Mouse (Mus musculus): Measurements from ENCODE around the gene Stt3b. TPM values are rescaled to one million over a fixed set of nuclear protein-coding genes. Genes with fewer than 3 reads are reported as not detected.

Stt3b gene
- polyA plus RNA-seq, 1 experiment from 2014 or later = 94.0 TPM

DNA sequence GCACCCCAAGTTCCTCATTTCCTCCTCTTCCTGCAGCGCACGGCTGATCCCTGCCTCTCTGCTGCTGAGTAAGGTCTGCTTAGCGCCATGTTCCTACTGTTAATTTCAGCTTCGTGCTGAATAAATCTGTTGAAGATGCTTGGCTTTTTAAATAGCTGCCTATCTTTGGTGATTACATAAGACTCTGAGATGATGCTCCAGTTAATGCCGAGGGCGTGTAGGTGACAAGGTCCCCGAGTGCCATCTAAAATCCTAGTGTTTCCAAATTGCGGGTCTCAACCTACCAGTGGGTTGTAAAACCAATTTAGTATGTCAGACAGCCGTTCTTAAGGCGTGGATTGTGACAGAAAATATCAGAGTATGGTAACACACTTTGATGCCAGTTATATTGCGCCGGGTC is 99.7 kb downstream of the Stt3b start:
- no peaks in the 10 kb centered on the region for H3K27me3 ChIP-seq (ENCODE audit: control insufficient read depth, insufficient read depth, low read length)
- no peak overlapping the region for H3K4me3 ChIP-seq (ENCODE audit: low read depth, low read length)
- H3K4me1 ChIP-seq (ENCODE audit: control insufficient read depth, insufficient read depth, low read length) = peaks cover 20% of the 10 kb centered on the region
- H3K4me2 ChIP-seq (replicated peaks; ENCODE audit: low read depth, low read length) = no peak overlapping the region
- no peaks in the 10 kb centered on the region for H3K36me3 ChIP-seq (ENCODE audit: control insufficient read depth, insufficient read depth, low read length)
- ATAC-seq (ENCODE audit: insufficient number of reproducible peaks, insufficient read depth, low FRiP score, low read depth) = no peak
- H3K9ac ChIP-seq (replicated peaks; ENCODE audit: low read depth, low read length) = no peak overlapping the region
- 85% methylated on average over 12 of the region's 12 CpGs for whole genome bisulfite sequencing
- H3K27ac ChIP-seq (ENCODE audit: low read length) = no peak overlapping the region
- H3K9me3 ChIP-seq (ENCODE audit: control insufficient read depth, low read depth, low read length) = no peaks in the 10 kb centered on the region

DNA sequence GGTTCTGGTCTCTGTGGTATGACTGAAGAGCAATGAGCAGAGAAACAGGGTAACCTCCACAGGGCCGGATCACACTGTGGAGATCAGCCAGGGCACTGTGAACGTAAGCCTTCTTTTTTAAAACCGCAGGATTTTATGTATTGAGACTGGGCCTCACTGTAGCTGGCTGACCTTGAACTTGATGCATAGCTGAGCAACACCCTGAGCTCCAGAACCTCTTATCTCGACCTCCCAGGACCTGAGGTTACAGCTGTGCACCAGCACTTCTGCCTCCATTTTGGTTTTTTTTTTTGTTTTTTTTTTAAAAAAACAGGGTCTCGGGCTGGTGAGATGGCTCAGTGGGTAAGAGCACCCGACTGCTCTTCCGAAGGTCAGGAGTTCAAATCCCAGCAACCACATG is 100.5 kb downstream of the Stt3b start:
- WGBS = 80% methylated on average over 7 of the region's 7 CpGs
- ATAC-seq (ENCODE audit: insufficient number of reproducible peaks, insufficient read depth, low FRiP score, low read depth) = no peak
- H3K9ac ChIP-seq (replicated peaks; ENCODE audit: low read depth, low read length) = no peak overlapping the region
- H3K27ac ChIP-seq (ENCODE audit: low read length) = no peak overlapping the region
- no peak overlapping the region for H3K4me2 ChIP-seq (replicated peaks; ENCODE audit: low read depth, low read length)
- no peak overlapping the region for H3K4me3 ChIP-seq (ENCODE audit: low read depth, low read length)
- H3K36me3 ChIP-seq (ENCODE audit: control insufficient read depth, insufficient read depth, low read length) = no peaks in the 10 kb centered on the region
- H3K9me3 ChIP-seq (ENCODE audit: control insufficient read depth, low read depth, low read length) = no peaks in the 10 kb centered on the region
- H3K4me1 ChIP-seq (ENCODE audit: control insufficient read depth, insufficient read depth, low read length) = peaks cover 13% of the 10 kb centered on the region
- H3K27me3 ChIP-seq (ENCODE audit: control insufficient read depth, insufficient read depth, low read length) = no peaks in the 10 kb centered on the region

DNA sequence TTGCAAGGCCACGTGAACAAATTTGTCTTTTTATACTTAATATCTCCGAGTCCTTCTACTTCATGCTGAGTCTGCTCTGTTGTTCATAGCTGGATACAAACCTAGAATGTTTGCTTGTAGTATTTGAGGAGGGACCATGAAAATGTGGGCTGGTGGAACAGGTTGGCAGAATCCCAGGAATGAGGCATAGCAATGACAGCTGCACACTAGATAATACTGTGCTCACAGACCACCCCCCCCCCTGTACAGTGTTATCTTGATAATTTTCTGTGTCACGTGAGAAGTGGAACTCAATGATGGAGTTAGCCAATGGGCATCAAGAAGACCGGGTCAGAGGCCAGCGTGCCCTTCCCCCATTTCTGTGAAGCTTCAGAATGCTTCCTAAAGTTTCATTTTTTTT is 104.0 kb downstream of the Stt3b start:
- H3K9me3 ChIP-seq (ENCODE audit: control insufficient read depth, low read depth, low read length) = no peaks in the 10 kb centered on the region
- no peak for ATAC-seq (ENCODE audit: insufficient number of reproducible peaks, insufficient read depth, low FRiP score, low read depth)
- H3K27me3 ChIP-seq (ENCODE audit: control insufficient read depth, insufficient read depth, low read length) = no peaks in the 10 kb centered on the region
- H3K4me2 ChIP-seq (replicated peaks; ENCODE audit: low read depth, low read length) = peak overlapping the region; percentile 28; the same call in 1 of the 2 replicates
- no peak overlapping the region for H3K9ac ChIP-seq (replicated peaks; ENCODE audit: low read depth, low read length)
- H3K4me1 ChIP-seq (ENCODE audit: control insufficient read depth, insufficient read depth, low read length) = peaks cover 10% of the 10 kb centered on the region; the same call in 1 of the 2 replicates
- no peak overlapping the region for H3K4me3 ChIP-seq (ENCODE audit: low read depth, low read length)
- H3K36me3 ChIP-seq (ENCODE audit: control insufficient read depth, insufficient read depth, low read length) = no peaks in the 10 kb centered on the region
- WGBS = 44% methylated on average over 5 of the region's 5 CpGs
- no peak overlapping the region for H3K27ac ChIP-seq (ENCODE audit: low read length)

DNA sequence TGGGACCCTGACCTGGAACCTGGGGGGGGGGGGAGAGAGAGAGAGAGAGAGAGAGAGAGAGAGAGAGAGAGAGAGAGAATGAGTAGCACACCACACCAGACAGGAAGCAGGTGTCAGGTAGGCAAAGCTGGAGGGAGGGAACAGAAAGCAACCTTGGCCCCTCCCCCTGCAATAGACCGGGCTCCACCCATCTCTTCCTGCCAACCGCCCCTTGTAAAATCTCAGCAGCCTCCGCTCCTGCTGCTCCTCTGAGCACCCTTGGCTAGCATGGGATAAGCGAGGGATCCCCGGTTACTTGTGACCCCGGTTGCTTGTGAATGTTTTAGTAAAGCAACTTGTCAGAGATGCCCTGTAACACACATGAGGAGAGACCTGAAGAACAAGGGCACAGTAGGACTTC is 104.7 kb downstream of the Stt3b start:
- WGBS = 6% methylated on average over 6 of the region's 6 CpGs
- Histone ChIP-seq H3K36me3 (ENCODE audit: control insufficient read depth, insufficient read depth, low read length) (no peaks in the 10 kb centered on the region), H3K27ac (ENCODE audit: low read length) (no peak overlapping the region), H3K27me3 (ENCODE audit: control insufficient read depth, insufficient read depth, low read length) (no peaks in the 10 kb centered on the region), H3K4me1 (ENCODE audit: control insufficient read depth, insufficient read depth, low read length) (peaks cover 10% of the 10 kb centered on the region; the same call in 1 of the 2 replicates), H3K9ac (replicated peaks; ENCODE audit: low read depth, low read length) (no peak overlapping the region), H3K4me3 (ENCODE audit: low read depth, low read length) (no peak overlapping the region), H3K9me3 (ENCODE audit: control insufficient read depth, low read depth, low read length) (no peaks in the 10 kb centered on the region), H3K4me2 (replicated peaks; ENCODE audit: low read depth, low read length) (peak overlapping the region; percentile 28; the same call in 1 of the 2 replicates)
- ATAC-seq (ENCODE audit: insufficient number of reproducible peaks, insufficient read depth, low FRiP score, low read depth) = peak; percentile 73; the same call in 1 of the 2 replicates

GRCm38 (mm10) chr9:115203136-115203535 is 107.1 kb downstream of the Stt3b start:
- ATAC-seq (ENCODE audit: insufficient number of reproducible peaks, insufficient read depth, low FRiP score, low read depth) = no peak
- Histone ChIP-seq H3K4me3 (ENCODE audit: low read depth, low read length) (no peak overlapping the region), H3K9me3 (ENCODE audit: control insufficient read depth, low read depth, low read length) (no peaks in the 10 kb centered on the region), H3K27ac (ENCODE audit: low read length) (no peak overlapping the region), H3K36me3 (ENCODE audit: control insufficient read depth, insufficient read depth, low read length) (no peaks in the 10 kb centered on the region), H3K27me3 (ENCODE audit: control insufficient read depth, insufficient read depth, low read length) (no peaks in the 10 kb centered on the region), H3K4me2 (replicated peaks; ENCODE audit: low read depth, low read length) (no peak overlapping the region), H3K9ac (replicated peaks; ENCODE audit: low read depth, low read length) (no peak overlapping the region), H3K4me1 (ENCODE audit: control insufficient read depth, insufficient read depth, low read length) (peaks cover 10% of the 10 kb centered on the region; the same call in 1 of the 2 replicates)
- WGBS = 56% methylated on average over 6 of the region's 6 CpGs

DNA sequence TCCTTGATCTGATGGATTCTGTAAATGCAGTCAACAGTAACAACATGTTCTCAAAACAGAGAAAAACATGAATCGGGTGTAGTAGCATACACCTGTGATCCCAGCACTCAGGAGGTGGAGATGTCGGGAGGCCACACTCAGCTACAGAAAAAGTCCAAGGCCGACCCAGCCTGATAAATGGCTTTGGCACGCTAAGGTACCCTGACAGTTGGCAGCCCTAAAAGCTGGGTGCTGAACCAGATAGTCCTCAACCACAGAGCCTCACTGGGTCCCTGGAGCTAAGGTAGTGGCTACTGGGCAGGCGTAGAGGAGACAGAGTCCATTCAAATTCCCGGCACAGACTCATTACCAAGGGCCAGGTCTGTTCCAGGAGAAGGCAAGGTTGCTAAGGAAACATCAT is 109.0 kb downstream of the Stt3b start:
- 90% methylated on average over 6 of the region's 6 CpGs for WGBS
- ATAC-seq (ENCODE audit: insufficient number of reproducible peaks, insufficient read depth, low FRiP score, low read depth) = no peak
- H3K9ac ChIP-seq (replicated peaks; ENCODE audit: low read depth, low read length) = no peak overlapping the region
- H3K4me3 ChIP-seq (ENCODE audit: low read depth, low read length) = no peak overlapping the region
- H3K27me3 ChIP-seq (ENCODE audit: control insufficient read depth, insufficient read depth, low read length) = no peaks in the 10 kb centered on the region
- H3K4me1 ChIP-seq (ENCODE audit: control insufficient read depth, insufficient read depth, low read length) = peaks cover 11% of the 10 kb centered on the region; the same call in 1 of the 2 replicates
- no peak overlapping the region for H3K27ac ChIP-seq (ENCODE audit: low read length)
- no peak overlapping the region for H3K4me2 ChIP-seq (replicated peaks; ENCODE audit: low read depth, low read length)
- H3K9me3 ChIP-seq (ENCODE audit: control insufficient read depth, low read depth, low read length) = no peaks in the 10 kb centered on the region
- H3K36me3 ChIP-seq (ENCODE audit: control insufficient read depth, insufficient read depth, low read length) = no peaks in the 10 kb centered on the region

DNA sequence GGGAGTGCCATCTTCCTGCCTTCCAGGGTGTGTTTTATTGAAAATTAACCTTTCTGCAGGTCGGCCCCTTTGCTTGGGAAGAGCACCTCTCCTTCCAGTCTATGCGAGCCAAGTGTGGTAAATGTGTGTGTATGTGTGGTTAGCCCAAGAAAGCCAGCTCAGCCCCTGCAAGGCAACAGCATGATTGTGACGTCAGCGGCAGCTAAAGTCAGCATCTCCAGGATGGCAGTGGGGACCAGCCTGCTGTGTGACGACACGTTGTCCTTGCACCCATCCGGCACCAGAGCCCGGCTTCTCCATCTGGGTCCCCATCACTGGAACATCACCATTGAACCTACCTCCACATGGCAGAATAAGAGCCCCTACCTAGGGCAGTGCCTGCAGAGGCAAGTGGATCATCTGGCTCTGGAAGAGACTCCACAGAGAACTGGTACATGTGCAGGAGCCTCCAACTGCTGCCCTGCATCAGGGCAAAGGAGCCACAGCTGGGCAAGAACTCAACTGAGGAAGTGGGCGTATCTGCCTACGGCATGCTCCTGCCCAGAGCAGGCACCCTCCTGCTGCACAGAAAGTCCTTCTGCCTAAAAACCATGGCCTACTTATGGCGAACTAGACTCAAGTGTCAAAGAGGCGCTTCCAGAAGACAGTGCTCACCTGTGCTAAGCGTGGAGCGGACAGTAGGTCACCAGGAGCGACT is 109.9 kb downstream of the Stt3b start:
- WGBS = 92% methylated on average over 15 of the region's 15 CpGs
- Histone ChIP-seq H3K4me3 (ENCODE audit: low read depth, low read length) (no peak overlapping the region), H3K9me3 (ENCODE audit: control insufficient read depth, low read depth, low read length) (no peaks in the 10 kb centered on the region), H3K4me2 (replicated peaks; ENCODE audit: low read depth, low read length) (no peak overlapping the region), H3K4me1 (ENCODE audit: control insufficient read depth, insufficient read depth, low read length) (0 out of 2 replicates have a peak, but pooled peaks cover 2% of the 10 kb centered on the region), H3K36me3 (ENCODE audit: control insufficient read depth, insufficient read depth, low read length) (no peaks in the 10 kb centered on the region), H3K27me3 (ENCODE audit: control insufficient read depth, insufficient read depth, low read length) (no peaks in the 10 kb centered on the region), H3K27ac (ENCODE audit: low read length) (no peak overlapping the region), H3K9ac (replicated peaks; ENCODE audit: low read depth, low read length) (no peak overlapping the region)
- no peak for ATAC-seq (ENCODE audit: insufficient number of reproducible peaks, insufficient read depth, low FRiP score, low read depth)

DNA sequence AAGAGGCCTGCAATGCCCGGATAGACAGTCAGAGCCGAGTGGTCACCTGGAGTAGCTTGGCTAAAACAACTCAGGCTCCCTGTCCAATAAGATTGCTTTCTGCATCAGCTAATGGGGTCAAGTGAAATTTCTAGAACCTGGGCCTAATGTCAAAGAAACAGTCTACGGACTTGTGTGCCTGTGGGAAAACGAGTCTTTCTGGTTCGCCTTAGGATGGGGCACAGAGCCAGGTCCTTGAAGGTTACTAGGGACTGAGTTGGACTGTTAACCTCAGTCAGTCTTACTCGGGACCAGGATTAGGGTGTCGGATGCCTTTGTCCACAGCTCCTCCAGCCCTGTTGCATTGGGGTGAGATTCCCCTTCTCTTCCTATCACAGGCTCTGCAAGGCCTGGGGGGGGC is 113.1 kb downstream of the Stt3b start:
- H3K9ac ChIP-seq (replicated peaks; ENCODE audit: low read depth, low read length) = no peak overlapping the region
- H3K27me3 ChIP-seq (ENCODE audit: control insufficient read depth, insufficient read depth, low read length) = no peaks in the 10 kb centered on the region
- 58% methylated on average over 7 of the region's 7 CpGs for WGBS
- no peak overlapping the region for H3K4me2 ChIP-seq (replicated peaks; ENCODE audit: low read depth, low read length)
- no peaks in the 10 kb centered on the region for H3K9me3 ChIP-seq (ENCODE audit: control insufficient read depth, low read depth, low read length)
- H3K36me3 ChIP-seq (ENCODE audit: control insufficient read depth, insufficient read depth, low read length) = no peaks in the 10 kb centered on the region
- H3K4me1 ChIP-seq (ENCODE audit: control insufficient read depth, insufficient read depth, low read length) = 0 out of 2 replicates have a peak, but pooled peaks cover 2% of the 10 kb centered on the region
- H3K4me3 ChIP-seq (ENCODE audit: low read depth, low read length) = no peak overlapping the region
- ATAC-seq (ENCODE audit: insufficient number of reproducible peaks, insufficient read depth, low FRiP score, low read depth) = no peak
- peak overlapping the region; percentile 21; the same call in 1 of the 2 replicates for H3K27ac ChIP-seq (ENCODE audit: low read length)

DNA sequence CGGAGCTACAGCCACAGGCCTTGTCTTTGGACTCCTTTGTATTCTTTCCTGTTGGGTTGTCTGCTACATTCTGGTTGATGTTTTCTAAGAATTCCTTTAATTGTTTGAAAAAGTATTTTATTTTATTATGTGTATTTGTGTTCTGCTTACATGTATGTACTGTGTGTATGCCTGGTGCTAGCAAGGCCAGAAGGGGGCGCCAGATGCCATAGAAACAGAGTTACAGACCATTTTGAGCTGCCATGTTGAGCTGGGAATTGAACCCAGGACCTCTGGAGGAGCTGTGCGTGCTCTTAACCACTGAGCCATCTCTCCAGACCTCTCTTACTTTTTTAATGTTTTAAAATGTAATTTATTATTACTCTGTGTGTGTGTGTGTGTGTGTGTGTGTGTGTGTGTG is 117.3 kb downstream of the Stt3b start:
- Histone ChIP-seq H3K4me3 (ENCODE audit: low read depth, low read length) (no peak overlapping the region), H3K4me2 (replicated peaks; ENCODE audit: low read depth, low read length) (no peak overlapping the region), H3K36me3 (ENCODE audit: control insufficient read depth, insufficient read depth, low read length) (no peaks in the 10 kb centered on the region), H3K27me3 (ENCODE audit: control insufficient read depth, insufficient read depth, low read length) (no peaks in the 10 kb centered on the region), H3K9me3 (ENCODE audit: control insufficient read depth, low read depth, low read length) (no peaks in the 10 kb centered on the region), H3K4me1 (ENCODE audit: control insufficient read depth, insufficient read depth, low read length) (0 out of 2 replicates have a peak, but pooled peaks cover 2% of the 10 kb centered on the region), H3K27ac (ENCODE audit: low read length) (no peak overlapping the region), H3K9ac (replicated peaks; ENCODE audit: low read depth, low read length) (no peak overlapping the region)
- WGBS = 76% methylated on average over 3 of the region's 3 CpGs
- no peak for ATAC-seq (ENCODE audit: insufficient number of reproducible peaks, insufficient read depth, low FRiP score, low read depth)

Measured in stomach, embryonic 14.5 days (tissue).